Mouse (Mus musculus): ENCODE data around the gene Aarsd1. TPM values are rescaled to one million over a fixed set of nuclear protein-coding genes. Genes with fewer than 3 reads are reported as not detected.
"Not testable (repeated sequence)": the region's sequence is repeated elsewhere in the genome, so short reads cannot be mapped to it uniquely, and the experiment has no call there.

Aarsd1 gene
- polyA plus RNA-seq, 1 experiment from 2014 or later: 91.1 TPM

DNA sequence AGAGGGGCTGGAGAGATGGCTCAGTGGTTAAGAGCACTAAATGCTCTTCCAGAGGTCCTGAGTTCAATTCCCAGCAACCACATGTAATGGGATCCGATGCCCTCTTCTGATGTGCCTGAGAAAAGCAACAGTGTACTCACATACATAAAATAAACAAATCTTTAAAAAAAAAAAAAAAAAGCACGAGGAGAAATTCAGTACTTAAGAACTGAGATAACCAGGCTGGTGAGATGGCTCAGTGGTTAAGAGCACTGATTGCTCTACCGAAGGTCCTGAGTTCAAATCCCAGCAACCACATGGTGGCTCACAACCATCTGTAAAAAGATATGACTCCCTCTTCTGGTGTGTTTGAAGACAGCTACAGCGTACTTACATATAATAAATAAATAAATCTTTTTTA is 32.2 kb upstream of the Aarsd1 start:
- WGBS: 89% methylated on average over 4 of the region's 4 CpGs
- not testable (repeated sequence) for H3K4me3 ChIP-seq (ENCODE audit: low read depth, low read length); H3K36me3 ChIP-seq (ENCODE audit: control insufficient read depth, insufficient read depth, low read length); H3K27ac ChIP-seq (ENCODE audit: low read depth, low read length); H3K9me3 ChIP-seq (ENCODE audit: control insufficient read depth, low read length); DNase-seq (ENCODE audit: low spot score, missing footprints); H3K27me3 ChIP-seq (ENCODE audit: control insufficient read depth, insufficient read depth, low read length); H3K4me2 ChIP-seq; H3K9ac ChIP-seq (ENCODE audit: low read length); ATAC-seq (ENCODE audit: low FRiP score); H3K4me1 ChIP-seq (ENCODE audit: control insufficient read depth, insufficient read depth, low read length)

DNA sequence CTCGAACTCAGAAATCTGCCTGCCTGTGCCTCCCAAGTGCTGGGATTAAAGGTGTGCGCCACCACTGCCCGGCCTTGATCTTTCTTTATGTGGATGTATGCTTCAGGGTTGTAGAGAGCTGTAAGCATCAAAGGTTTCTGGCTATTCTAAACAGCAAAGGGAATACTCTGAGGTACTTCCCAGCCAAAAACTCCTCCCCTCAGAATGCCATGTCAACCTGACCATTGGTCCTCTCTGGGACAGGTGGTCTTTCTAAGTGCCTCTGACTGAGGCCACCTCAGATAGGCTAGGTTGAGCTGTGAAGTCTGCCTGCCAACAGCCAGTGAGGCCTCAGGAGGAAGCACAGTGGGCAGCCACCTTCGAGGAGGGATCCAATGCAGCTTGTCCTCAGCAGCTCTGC is 31.5 kb upstream of the Aarsd1 start:
- no peaks in the 10 kb centered on the region for H3K27me3 ChIP-seq (ENCODE audit: control insufficient read depth, insufficient read depth, low read length)
- no peak overlapping the region for H3K4me3 ChIP-seq (ENCODE audit: low read depth, low read length)
- WGBS: 81% methylated on average over 4 of the region's 4 CpGs
- no peak for ATAC-seq (ENCODE audit: low FRiP score)
- peaks cover under 1% of the 10 kb centered on the region; the same call in 1 of the 2 replicates for H3K4me1 ChIP-seq (ENCODE audit: control insufficient read depth, insufficient read depth, low read length)
- H3K27ac ChIP-seq (ENCODE audit: low read depth, low read length): no peak overlapping the region
- peaks cover 9% of the 10 kb centered on the region; the same call in 1 of the 2 replicates for H3K36me3 ChIP-seq (ENCODE audit: control insufficient read depth, insufficient read depth, low read length)
- H3K9me3 ChIP-seq (ENCODE audit: control insufficient read depth, low read length): no peaks in the 10 kb centered on the region
- H3K4me2 ChIP-seq: no peak overlapping the region
- no peak overlapping the region for H3K9ac ChIP-seq (ENCODE audit: low read length)
- DNase-seq (ENCODE audit: low spot score, missing footprints): no peak

DNA sequence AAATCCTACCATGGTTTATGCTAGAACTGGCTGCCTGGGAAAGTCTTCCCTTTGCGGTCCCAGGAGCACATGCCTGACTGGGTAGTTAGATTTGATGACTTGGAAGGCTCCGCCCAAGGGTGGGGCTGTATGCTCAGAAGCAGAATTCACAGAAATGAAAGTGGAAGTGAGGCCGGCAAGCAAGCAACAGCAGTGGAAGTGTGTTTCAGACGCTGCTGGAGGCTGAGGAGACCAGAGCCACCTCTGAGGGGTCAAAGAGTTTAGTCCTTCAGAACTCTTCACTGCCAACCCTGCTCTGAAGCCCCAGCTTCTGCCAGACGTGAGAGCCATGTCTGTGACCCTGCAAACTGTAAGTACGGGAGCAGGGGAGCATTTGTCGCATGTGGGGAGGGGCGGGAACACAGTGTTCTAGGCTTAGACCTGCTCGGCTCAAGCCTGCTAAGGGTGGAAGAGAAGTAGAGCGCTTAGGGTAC is 30.9 kb upstream of the Aarsd1 start, which contains the start of gene Ifi35:
TSS of gene Ifi35 (plus strand) at position 134 of the 473 bp plus-strand sequence.
- peaks cover 5% of the 10 kb centered on the region for H3K4me1 ChIP-seq (ENCODE audit: control insufficient read depth, insufficient read depth, low read length)
- no peaks in the 10 kb centered on the region for H3K27me3 ChIP-seq (ENCODE audit: control insufficient read depth, insufficient read depth, low read length)
- H3K27ac ChIP-seq (ENCODE audit: low read depth, low read length): no peak within 1 kb of the TSS
- H3K4me2 ChIP-seq: no peak within 1 kb of the TSS
- no peak within 1 kb of the TSS for H3K4me3 ChIP-seq (ENCODE audit: low read depth, low read length)
- no peak for ATAC-seq (ENCODE audit: low FRiP score)
- H3K9me3 ChIP-seq (ENCODE audit: control insufficient read depth, low read length): no peaks in the 10 kb centered on the region
- H3K9ac ChIP-seq (ENCODE audit: low read length): no peak within 1 kb of the TSS
- no peak for DNase-seq (ENCODE audit: low spot score, missing footprints)
- 43% methylated on average over 10 of the region's 10 CpGs for WGBS
- peaks cover 12% of the 10 kb centered on the region; the same call in 1 of the 2 replicates for H3K36me3 ChIP-seq (ENCODE audit: control insufficient read depth, insufficient read depth, low read length)

DNA sequence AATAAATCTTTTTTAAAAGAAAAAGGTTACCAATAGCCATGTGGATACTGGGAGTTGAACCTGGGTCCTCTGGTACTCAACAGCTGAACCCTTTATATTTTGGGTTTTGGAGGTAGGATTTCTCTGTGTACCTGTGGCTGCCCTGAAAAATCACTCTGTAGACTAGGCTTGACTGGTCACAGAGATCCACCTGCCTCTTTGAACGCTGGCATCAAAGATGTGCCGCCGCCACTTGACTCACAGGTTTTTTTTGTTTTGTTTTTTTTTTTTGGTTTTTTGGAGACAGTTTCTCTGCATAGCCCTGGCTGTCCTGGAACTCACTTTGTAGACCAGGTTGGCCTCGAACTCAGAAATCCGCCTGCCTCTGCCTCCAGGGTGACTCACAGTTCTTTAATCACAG is 30.4 kb upstream of the Aarsd1 start:
- Histone ChIP-seq H3K9me3 (ENCODE audit: control insufficient read depth, low read length) (no peaks in the 10 kb centered on the region), H3K4me3 (ENCODE audit: low read depth, low read length) (no peak overlapping the region), H3K9ac (ENCODE audit: low read length) (no peak overlapping the region), H3K27ac (ENCODE audit: low read depth, low read length) (no peak overlapping the region), H3K4me1 (ENCODE audit: control insufficient read depth, insufficient read depth, low read length) (peaks cover 10% of the 10 kb centered on the region), H3K27me3 (ENCODE audit: control insufficient read depth, insufficient read depth, low read length) (no peaks in the 10 kb centered on the region), H3K36me3 (ENCODE audit: control insufficient read depth, insufficient read depth, low read length) (peaks cover 12% of the 10 kb centered on the region; the same call in 1 of the 2 replicates), H3K4me2 (no peak overlapping the region)
- DNase-seq (ENCODE audit: low spot score, missing footprints): no peak
- 87% methylated on average over 5 of the region's 5 CpGs for WGBS
- no peak for ATAC-seq (ENCODE audit: low FRiP score)

DNA sequence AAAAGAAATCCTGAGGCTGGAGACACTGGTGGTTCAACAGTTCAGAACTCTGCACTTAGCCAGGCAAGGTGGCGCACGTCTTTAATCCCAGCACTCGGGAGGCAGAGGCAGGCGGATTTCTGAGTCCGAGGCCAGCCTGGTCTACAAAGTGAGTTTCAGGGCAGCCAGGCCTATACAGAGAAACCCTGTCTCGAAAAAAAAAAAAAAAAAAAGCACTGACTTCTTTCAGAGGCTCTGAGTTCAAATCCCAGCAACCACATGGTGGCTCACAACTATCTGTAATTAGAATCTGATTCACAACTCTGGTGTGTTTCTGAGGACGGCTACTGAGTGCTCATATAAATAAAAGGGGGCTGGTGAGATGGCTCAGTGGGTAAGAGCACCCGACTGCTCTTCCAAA is 29.4 kb upstream of the Aarsd1 start:
- not testable (repeated sequence) for DNase-seq (ENCODE audit: low spot score, missing footprints); ATAC-seq (ENCODE audit: low FRiP score); H3K4me2 ChIP-seq; H3K27ac ChIP-seq (ENCODE audit: low read depth, low read length); H3K9ac ChIP-seq (ENCODE audit: low read length); H3K4me1 ChIP-seq (ENCODE audit: control insufficient read depth, insufficient read depth, low read length); H3K9me3 ChIP-seq (ENCODE audit: control insufficient read depth, low read length); H3K4me3 ChIP-seq (ENCODE audit: low read depth, low read length); H3K27me3 ChIP-seq (ENCODE audit: control insufficient read depth, insufficient read depth, low read length)
- WGBS: 93% methylated on average over 8 of the region's 8 CpGs
- peaks cover 12% of the 10 kb centered on the region; the same call in 1 of the 2 replicates for H3K36me3 ChIP-seq (ENCODE audit: control insufficient read depth, insufficient read depth, low read length)

DNA sequence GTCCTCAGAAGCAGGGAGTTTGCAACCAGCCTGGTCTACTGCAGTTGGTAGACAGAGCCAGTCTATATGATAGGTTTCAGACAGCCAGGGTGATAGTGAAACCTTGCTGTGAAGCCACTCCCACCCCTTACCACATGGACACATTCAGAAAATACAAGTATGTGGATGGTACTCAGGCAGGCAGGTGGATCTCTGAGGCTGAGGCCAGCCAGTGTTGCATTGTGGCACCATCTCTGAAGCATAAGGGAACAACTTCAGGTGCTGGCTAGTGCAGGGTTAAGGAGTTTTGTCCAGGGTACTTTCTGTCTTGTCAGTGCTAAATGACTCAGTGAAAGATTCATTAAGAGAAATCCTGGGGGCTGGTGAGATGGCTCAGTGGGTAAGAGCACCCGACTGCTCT is 28.9 kb upstream of the Aarsd1 start:
- H3K4me1 ChIP-seq (ENCODE audit: control insufficient read depth, insufficient read depth, low read length): peaks cover 10% of the 10 kb centered on the region
- peaks cover 12% of the 10 kb centered on the region; the same call in 1 of the 2 replicates for H3K36me3 ChIP-seq (ENCODE audit: control insufficient read depth, insufficient read depth, low read length)
- ATAC-seq (ENCODE audit: low FRiP score) (no peak), DNase-seq (ENCODE audit: low spot score, missing footprints) (no peak)
- H3K4me2 ChIP-seq: no peak overlapping the region
- no peak overlapping the region for H3K9ac ChIP-seq (ENCODE audit: low read length)
- H3K9me3 ChIP-seq (ENCODE audit: control insufficient read depth, low read length): no peaks in the 10 kb centered on the region
- no peak overlapping the region for H3K27ac ChIP-seq (ENCODE audit: low read depth, low read length)
- WGBS: 86% methylated on average over 1 of the region's 1 CpGs
- no peak overlapping the region for H3K4me3 ChIP-seq (ENCODE audit: low read depth, low read length)
- H3K27me3 ChIP-seq (ENCODE audit: control insufficient read depth, insufficient read depth, low read length): no peaks in the 10 kb centered on the region

DNA sequence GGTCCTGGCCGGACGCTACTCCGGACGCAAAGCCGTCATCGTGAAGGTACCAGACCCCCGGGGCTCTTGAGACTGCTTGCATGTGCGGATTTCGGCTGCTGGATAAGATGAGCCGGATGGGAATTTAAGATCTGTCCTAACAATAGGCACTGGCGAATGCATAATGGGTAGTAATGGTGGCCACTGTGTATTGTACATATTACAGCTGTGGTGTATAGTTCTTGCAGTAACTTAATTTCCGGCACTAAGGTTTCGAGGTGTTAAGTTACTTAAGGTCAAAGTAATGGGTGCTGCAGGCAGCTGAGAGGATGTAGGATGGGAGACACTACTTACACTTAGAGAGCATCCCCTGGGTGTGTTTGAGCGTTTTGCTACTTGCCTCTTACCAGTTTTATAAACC is 25.3 kb upstream of the Aarsd1 start:
- Histone ChIP-seq H3K4me3 (ENCODE audit: low read depth, low read length) (peak overlapping the region; percentile 87), H3K4me1 (ENCODE audit: control insufficient read depth, insufficient read depth, low read length) (peaks cover 10% of the 10 kb centered on the region), H3K4me2 (peak overlapping the region; percentile 96), H3K9ac (ENCODE audit: low read length) (peak overlapping the region; percentile 96), H3K36me3 (ENCODE audit: control insufficient read depth, insufficient read depth, low read length) (peaks cover 12% of the 10 kb centered on the region; the same call in 1 of the 2 replicates), H3K9me3 (ENCODE audit: control insufficient read depth, low read length) (no peaks in the 10 kb centered on the region), H3K27me3 (ENCODE audit: control insufficient read depth, insufficient read depth, low read length) (no peaks in the 10 kb centered on the region), H3K27ac (ENCODE audit: low read depth, low read length) (peak overlapping the region; percentile 87)
- no peak for DNase-seq (ENCODE audit: low spot score, missing footprints)
- WGBS: 1% methylated on average over 14 of the region's 14 CpGs
- no peak; the same call in 1 of the 2 replicates for ATAC-seq (ENCODE audit: low FRiP score)

DNA sequence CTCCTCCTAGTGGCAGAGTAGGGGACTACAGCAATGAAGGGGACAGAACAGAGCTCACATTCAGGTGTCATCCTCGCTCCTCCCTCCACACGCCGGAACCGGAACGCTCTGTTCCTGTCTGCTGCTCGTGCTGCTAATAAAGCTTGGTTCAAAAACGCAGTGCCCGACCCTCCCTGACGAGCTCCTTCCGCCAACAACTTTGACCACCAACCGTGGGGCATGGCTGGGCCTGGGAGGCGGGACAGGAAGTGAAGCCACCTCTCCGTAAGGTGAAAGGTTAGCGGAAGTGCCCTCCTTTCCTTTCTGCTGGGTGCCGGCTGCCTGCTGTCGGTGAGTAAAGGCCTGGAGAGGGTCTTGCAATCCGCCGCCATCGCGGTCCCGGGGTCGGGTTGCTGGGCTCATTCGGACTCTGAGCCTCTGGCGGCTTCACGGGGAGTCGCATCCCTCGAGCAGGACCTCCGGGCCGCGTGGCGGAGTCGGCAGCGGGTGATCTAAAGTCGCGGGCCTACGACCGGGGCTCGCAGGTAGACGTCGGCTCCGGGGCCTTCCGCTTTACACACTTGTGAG is 24.8 kb upstream of the Aarsd1 start, which contains the start of gene Rpl27:
TSS of gene Rpl27 (plus strand) at position 172 of the 567 bp plus-strand sequence.
- no peaks in the 10 kb centered on the region for H3K27me3 ChIP-seq (ENCODE audit: control insufficient read depth, insufficient read depth, low read length)
- H3K36me3 ChIP-seq (ENCODE audit: control insufficient read depth, insufficient read depth, low read length): peaks cover 12% of the 10 kb centered on the region; the same call in 1 of the 2 replicates
- WGBS: under 1% methylated on average over 41 of the region's 42 CpGs
- peak within 1 kb of the TSS; percentile 96 for H3K4me2 ChIP-seq
- H3K9ac ChIP-seq (ENCODE audit: low read length): peak within 1 kb of the TSS; percentile 96
- H3K27ac ChIP-seq (ENCODE audit: low read depth, low read length): peak within 1 kb of the TSS; percentile 87
- no peaks in the 10 kb centered on the region for H3K9me3 ChIP-seq (ENCODE audit: control insufficient read depth, low read length)
- H3K4me1 ChIP-seq (ENCODE audit: control insufficient read depth, insufficient read depth, low read length): peaks cover 10% of the 10 kb centered on the region
- peak; percentile 99 for DNase-seq (ENCODE audit: low spot score, missing footprints)
- peak within 1 kb of the TSS; percentile 87 for H3K4me3 ChIP-seq (ENCODE audit: low read depth, low read length)
- peak; percentile 98 for ATAC-seq (ENCODE audit: low FRiP score)

DNA sequence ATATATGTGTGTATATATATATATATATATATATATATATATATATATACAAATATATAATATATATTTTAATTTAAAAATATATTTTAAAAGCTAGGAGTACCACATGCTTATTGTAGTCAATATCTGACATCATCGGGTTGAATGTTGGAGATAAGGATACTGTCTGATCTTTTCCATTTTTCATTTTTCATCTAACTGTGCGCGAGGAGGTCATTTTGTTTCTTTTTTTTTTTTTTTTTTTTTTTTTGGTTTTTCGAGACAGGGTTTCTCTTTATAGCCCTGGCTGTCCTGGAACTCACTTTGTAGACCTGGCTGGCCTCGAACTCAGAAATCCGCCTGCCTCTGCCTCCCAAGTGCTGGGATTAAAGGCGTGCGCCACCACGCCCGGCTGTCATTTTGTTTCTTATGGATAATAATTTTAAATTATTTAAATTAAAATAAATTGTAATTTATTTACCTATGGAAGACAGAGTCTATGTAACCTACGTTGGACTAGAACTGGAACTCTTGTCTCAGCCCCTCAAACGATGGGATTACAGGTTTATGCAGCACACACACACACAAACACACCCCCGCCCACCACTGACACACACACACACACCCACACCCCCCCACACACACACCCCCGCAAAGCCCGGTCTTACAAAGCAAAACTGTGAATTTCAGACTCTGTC is 24.2 kb upstream of the Aarsd1 start:
- 38% methylated on average over 15 of the region's 15 CpGs for WGBS

More for the DNA sequence above, 24.2 kb upstream of the Aarsd1 start:
- not testable (repeated sequence) for H3K9ac ChIP-seq (ENCODE audit: low read length); H3K9me3 ChIP-seq (ENCODE audit: control insufficient read depth, low read length); H3K4me1 ChIP-seq (ENCODE audit: control insufficient read depth, insufficient read depth, low read length); DNase-seq (ENCODE audit: low spot score, missing footprints); H3K27me3 ChIP-seq (ENCODE audit: control insufficient read depth, insufficient read depth, low read length); H3K4me2 ChIP-seq; H3K27ac ChIP-seq (ENCODE audit: low read depth, low read length)
- H3K4me3 ChIP-seq (ENCODE audit: low read depth, low read length): peak overlapping the region; percentile 87
- peaks cover 12% of the 10 kb centered on the region; the same call in 1 of the 2 replicates for H3K36me3 ChIP-seq (ENCODE audit: control insufficient read depth, insufficient read depth, low read length)
- peak; percentile 74; the same call in 1 of the 2 replicates for ATAC-seq (ENCODE audit: low FRiP score)

Measured in midbrain, embryonic 11.5 days (tissue).